Mouse (Mus musculus) testis, adult 2 months (tissue): ENCODE data around the gene Dstyk.

ENCODE experiments used
- CTCF ChIP-seq: fragments of 200-500 bp; IDR thresholded peaks from 2 replicates; pipeline ENCODE4 v1.5.1; 2012; ENCODE audit warnings: low read depth, mild to moderate bottlenecking, inconsistent platforms, low read length, moderate library complexity; ENCODE audit not compliant: control insufficient read depth, insufficient read depth, insufficient replicate concordance
- POLR2A ChIP-seq: fragments of 200-500 bp; IDR thresholded peaks from 2 replicates; pipeline ENCODE4 v1.6.1; 2012; ENCODE audit warnings: low read depth, mild to moderate bottlenecking, inconsistent platforms, low read length, moderate library complexity; ENCODE audit not compliant: control insufficient read depth

DNA sequence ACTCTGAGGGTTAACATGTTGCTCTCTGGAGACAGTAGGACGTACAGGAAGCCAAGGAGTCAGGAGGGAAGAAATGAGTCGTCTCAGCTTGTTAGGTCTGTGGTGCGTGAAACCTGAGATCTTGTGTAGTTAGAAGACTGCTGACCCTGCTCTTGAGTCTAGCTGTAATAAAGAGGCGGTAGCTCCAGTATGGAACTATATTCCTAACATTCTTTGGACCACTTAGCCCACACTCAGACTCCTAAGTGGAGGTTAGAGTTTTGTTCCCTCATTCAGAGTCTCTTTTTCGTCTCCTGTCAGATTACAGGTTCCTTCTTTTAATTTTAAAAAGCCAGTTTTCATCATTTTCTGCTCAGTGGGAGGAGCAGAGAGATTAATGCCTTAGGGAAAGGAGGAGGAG, 47.3 kb downstream of the Dstyk start:
- no peak for TF ChIP-seq CTCF
- no peak for TF ChIP-seq POLR2A
